Mouse (Mus musculus): Measurements from ENCODE around the gene Clasp1. TPM values are rescaled to one million over a fixed set of nuclear protein-coding genes. Genes with fewer than 3 reads are reported as not detected.

Clasp1 gene
- total RNA-seq, 1 experiment from 2014 or later = 80.9 TPM

DNA sequence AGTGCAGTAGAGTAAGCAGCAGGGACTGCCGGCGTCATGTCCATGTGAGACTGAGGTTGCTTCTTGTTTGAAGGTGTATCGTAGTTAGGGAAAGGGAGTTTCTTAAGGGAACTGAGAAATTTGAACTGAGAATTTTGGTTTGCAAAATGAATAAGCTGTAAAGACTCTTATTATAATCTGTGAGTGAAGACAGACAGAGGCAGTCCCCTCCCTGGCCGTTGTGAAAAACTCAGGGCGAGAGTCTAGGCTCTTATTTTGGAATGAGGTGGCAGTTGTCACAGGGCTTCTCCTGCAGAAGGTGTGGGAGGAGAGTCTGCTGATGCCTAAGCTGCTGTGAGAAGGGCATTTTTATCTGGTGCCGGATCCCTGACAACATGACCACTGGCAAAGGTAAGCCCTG, 92.8 kb downstream of the Clasp1 start:
- ATAC-seq (ENCODE audit: extremely low read depth, insufficient number of reproducible peaks, low FRiP score, poor library complexity, severe bottlenecking) = no peak

DNA sequence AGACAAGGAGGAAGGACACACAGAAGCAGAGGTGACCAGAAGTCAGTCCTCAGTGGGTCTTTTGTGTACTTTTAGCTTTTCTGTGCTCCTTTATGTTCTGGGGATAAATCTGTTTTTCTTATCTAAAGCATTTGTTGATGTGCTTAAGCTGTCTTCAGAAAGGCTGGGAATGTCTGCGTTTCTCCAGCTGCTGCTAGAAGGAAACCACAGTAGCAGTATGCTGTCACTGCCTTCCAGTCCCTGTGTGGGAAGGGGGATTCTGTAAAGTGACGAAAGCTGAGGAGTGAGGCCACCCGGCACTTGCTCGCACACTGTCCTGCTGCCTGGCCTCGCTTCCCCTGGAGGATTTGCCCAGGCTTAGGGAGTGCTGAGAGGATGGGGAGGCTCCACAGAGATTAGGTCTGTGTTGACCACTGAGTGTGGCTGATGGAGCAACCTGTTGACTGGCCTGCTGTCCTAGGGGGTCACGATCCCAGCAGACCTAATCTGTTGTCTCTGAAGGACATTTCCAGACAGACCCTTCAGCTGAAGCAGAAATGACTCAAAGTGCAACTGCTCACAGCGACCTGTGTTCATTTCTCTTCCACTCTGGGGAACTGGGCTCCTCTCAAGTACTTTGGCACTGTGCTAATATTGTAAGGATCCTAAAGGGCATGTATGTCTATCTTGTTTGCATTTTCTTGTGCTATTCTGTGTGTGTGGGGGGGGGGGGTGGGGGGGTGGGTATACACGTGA, 93.6 kb downstream of the Clasp1 start:
- no peak for ATAC-seq (ENCODE audit: extremely low read depth, insufficient number of reproducible peaks, low FRiP score, poor library complexity, severe bottlenecking)

DNA sequence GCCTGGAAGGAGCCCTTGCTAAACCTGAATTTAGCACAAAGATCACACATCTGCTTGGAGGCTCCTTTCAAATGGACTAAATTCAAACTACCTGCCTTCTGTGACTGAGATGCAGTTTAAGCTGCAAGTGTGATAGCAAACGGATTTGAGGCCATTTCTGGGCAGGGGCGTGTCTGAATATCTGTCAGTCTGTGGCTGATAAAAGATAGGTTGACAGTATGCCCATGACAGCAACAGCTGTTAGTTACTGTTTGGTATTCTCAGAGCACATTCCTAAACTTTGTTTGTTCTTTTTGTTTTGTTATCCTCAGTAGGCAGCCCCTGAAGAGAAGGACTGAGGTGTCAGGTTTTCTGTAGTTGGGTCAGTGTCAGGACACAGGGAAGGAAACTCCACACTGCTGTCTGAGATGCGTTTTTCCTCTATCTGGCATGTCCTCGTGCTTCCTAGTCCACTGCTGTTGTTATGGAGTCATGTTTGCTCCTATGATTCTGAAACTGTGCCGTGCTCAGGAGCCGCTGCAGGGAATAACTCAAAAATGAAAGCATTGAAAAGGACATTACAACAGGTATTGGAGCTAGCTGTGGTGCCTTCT, 94.7 kb downstream of the Clasp1 start:
- ATAC-seq (ENCODE audit: extremely low read depth, insufficient number of reproducible peaks, low FRiP score, poor library complexity, severe bottlenecking) = no peak

DNA sequence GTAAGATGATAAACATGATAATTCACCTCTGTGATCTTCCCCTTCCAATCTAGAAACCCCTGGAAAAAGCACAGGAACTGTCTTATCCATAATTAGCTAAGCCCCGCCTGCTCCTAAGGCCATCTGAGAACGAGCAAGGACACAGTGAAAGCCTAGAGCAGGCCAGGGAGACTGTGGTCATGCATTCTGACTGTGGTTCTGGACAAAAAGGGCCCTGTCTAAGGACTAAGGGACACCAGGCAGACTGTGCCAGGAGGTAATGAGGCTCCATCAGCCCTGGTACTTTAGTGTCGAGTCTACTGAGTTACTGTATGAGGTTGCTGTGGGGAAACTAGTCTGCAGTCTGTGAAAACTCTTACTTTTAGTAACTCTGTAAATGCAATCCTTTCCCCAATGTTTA, 96.7 kb downstream of the Clasp1 start:
- no peak for ATAC-seq (ENCODE audit: extremely low read depth, insufficient number of reproducible peaks, low FRiP score, poor library complexity, severe bottlenecking)

DNA sequence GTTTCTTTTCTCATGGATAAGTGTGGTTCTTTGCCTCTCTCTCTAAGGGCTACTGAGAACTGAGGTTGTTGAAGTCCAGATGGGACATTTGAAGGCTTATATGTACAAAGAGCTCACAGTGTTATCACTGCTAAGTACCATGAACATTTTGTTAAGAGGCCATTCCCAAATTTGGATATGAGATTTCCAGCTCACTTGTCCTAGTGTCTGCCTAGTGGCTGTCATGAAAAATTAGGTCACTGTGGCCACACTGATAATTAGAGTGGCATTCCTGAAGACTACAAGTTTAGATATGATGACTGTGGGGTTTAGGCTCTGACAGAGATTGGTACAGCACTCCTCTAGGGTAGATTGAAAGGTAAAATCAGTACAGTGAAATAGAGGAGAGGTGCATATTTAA, 97.2 kb downstream of the Clasp1 start:
- no peak for ATAC-seq (ENCODE audit: extremely low read depth, insufficient number of reproducible peaks, low FRiP score, poor library complexity, severe bottlenecking)

DNA sequence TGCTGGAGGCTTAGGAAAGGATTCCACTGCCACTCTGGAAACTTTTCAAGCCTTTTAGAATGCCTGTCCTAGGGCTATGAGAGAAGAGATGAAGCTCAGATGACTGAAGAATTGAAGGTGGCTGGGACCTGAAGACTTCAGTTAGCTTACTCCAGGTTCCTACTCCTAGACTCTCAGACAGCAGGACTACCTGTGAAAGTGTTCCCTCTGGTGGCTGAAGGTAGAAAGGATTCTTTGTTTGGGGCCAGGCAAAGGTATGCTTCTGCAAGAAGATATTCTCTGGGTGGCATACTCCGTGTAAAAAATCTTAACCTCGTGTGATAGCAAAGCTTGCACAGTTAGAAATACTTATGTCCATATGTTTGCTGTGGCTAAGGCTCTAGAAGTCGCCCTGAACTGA, 104.0 kb downstream of the Clasp1 start:
- no peak for ATAC-seq (ENCODE audit: extremely low read depth, insufficient number of reproducible peaks, low FRiP score, poor library complexity, severe bottlenecking)

DNA sequence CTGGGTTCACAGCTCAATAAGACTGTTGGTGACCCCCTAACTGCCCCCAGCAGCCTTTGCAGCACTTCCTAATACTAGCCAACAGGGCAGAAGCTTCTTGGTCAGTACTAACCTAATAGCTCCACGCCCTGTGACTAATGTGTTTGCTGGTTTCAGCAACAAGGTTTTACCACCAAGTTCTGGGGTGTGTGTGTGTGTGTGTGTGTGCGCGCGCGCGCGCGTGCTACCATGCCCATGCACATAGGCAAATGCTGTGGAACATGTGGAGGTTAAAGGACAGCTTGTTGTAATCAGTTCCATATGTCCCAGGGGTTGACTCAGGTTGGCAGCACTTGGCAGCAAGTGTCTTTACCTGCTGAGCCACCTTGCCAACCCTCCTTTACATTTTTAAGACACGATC, 105.7 kb downstream of the Clasp1 start:
- ATAC-seq (ENCODE audit: extremely low read depth, insufficient number of reproducible peaks, low FRiP score, poor library complexity, severe bottlenecking) = no peak

DNA sequence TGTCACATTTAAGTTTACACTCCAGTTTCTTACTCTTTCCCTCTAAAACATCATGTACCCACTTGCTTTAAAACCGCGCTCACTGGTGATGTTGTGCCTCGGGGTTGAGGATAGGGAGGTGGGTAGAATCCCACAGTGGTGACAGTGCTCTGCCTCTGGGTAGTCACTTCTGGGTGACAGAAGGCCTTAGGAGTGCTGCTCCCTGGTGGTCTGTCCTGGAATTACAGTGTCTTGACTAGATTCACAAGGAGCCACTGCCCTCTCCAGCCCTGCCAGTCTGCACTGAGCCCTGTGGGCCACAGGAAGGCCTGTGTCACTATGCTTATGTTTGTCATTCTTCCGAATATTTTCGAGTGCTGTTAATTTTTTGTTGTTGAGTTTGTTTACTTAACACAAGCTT, 109.5 kb downstream of the Clasp1 start:
- ATAC-seq (ENCODE audit: extremely low read depth, insufficient number of reproducible peaks, low FRiP score, poor library complexity, severe bottlenecking) = peak; percentile 92

DNA sequence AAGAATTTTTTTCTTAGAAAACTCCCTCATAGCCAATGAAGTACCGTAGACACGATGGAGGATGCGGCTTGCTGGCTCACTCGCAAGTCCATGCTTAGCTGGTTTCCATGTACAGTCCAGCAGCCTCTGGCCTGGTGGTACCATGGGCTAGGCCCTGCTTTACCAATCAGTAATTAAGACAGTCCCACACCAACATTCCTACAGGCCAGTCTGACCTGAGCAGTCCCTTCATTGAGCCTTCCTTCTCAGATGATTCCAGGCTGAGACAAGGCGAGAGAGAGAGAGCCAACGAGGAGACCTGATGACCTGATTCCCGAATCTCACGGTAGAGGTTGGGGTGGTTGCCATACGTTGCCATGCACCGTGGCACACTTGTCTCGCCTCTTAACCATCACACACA, 111.7 kb downstream of the Clasp1 start:
- ATAC-seq (ENCODE audit: extremely low read depth, insufficient number of reproducible peaks, low FRiP score, poor library complexity, severe bottlenecking) = no peak

DNA sequence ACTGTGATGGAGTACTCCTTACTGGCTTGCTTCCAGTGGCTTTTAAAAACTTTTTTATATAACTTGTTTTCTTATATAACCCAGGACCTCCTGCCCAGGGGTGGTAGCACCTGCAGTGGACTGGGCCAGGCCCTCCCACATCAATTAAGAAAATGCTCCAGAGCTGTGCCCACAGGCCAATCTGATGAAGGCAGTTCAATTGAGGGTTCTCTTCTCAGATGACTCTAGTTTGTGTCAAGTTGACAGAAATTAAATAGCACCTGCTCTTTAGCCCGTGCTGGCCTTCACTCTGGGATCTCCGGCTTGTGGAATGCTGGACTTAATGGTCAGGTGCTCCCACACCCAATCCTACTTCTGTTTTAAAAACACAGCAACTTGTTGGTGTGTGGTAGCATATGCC, 112.8 kb downstream of the Clasp1 start:
- ATAC-seq (ENCODE audit: extremely low read depth, insufficient number of reproducible peaks, low FRiP score, poor library complexity, severe bottlenecking) = no peak

DNA sequence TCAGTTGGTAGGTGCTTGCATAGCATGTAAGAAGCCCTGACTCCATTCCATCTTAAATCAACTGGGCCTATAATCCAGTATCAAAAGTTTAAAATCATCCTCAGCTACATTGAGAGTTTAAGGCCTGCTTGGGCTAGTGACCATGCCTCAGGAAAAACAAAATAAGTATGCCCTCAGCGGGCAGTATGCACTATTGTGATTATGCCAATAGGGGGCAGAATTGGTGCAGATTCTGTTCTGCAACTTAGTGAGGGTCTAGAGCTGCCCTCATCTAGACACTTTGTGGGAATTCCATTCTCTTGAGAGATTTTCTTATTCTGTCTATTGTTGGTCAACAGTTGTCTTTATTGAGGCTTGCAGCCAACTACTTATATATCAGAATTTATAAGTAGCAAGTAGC, 116.9 kb downstream of the Clasp1 start:
- ATAC-seq (ENCODE audit: extremely low read depth, insufficient number of reproducible peaks, low FRiP score, poor library complexity, severe bottlenecking) = no peak

DNA sequence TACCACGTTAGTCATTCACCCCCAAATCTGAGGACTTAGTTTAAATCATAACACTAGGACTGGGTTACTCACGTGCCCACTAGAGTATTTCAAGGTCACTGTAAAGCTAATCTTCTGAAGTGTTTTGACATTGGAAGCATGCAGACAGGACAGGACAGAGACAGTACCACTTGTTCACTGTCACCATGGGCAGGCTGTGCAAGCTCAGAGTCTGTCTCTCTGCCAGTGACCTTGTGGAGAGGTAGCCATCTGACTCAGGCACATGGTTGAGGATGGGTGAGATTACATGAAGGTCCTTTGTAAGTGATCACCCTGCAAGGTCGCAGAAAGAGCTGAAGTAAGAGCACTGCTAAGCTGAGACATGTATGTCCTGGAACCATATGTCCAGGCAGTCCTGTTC, 122.1 kb downstream of the Clasp1 start:
- no peak for ATAC-seq (ENCODE audit: extremely low read depth, insufficient number of reproducible peaks, low FRiP score, poor library complexity, severe bottlenecking)

DNA sequence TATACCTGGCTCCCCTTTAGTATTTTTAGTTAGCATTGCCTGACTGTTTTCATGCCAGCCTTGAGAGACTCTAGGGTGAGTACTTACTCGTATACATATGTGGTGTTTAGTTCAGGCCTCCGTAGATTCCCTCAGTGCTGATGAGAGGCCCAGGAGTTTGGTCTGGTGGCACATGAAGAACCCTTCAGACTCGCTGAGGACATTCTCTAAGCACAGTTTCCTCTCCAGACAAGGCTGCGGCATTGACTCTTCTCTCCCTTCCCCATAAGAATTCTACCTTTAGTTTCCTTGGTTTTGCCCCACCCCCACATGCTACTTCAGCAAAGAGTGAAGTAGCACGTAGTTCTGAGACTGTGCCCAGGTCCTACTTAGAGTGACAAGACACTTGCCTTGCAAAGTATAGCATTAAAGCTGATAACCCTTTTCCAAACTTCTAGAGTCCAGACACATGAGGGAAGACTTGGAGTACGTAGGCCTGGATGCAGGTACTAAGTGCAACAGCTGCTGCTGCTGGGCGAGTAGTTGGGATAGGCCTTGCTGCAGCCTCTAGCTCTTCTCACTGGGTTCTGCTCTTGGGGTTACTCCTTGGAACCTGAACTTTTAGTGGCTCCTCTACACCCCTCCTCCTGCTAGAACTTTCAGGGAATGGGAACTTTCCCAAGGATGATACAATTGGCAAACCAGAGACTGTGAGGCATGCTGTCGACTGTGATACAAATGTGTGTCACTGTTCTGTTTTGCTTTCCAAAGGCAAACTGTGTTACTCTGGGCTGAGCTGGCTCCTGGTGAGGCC, 123.1 kb downstream of the Clasp1 start:
- ATAC-seq (ENCODE audit: extremely low read depth, insufficient number of reproducible peaks, low FRiP score, poor library complexity, severe bottlenecking) = no peak

DNA sequence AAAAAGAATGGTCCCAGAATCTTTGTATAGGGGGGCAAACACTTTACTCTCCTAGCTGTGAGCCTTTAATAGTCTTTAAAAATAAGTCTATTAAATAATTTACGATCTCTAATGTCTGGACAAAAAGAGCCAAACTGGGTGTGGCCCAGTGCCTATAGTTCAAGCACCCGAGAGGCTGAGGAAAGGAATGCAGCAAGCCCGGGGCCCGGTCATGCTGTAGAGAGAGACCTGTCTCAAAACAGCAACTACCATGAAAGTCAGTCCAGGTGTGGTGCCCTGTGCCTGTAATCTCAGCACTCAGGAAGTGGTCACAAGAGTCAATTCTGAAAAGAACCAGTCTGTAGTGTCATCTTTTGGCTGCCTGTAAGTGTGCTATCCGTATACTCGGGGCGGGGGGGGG, 127.4 kb downstream of the Clasp1 start:
- ATAC-seq (ENCODE audit: extremely low read depth, insufficient number of reproducible peaks, low FRiP score, poor library complexity, severe bottlenecking) = no peak

DNA sequence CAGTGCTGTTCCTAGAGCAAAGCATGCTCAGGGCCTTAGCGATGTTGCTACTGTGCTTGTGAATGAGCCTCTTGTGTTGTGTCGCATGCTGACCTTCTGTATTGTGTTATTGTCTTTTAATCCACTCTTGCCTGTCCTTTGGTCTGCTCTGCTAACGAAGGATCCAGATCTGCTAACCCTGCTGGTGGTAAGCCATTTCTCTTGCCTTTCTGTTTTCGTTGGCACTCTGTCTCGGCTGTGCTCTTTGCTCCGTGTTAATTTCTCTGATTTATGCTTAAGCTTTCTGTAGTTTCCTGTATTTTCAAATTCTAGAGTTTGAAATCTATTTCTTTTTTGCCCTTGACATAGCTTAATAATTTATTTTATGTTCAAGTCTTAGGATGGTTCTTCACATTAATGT, 134.3 kb downstream of the Clasp1 start:
- no peak for ATAC-seq (ENCODE audit: extremely low read depth, insufficient number of reproducible peaks, low FRiP score, poor library complexity, severe bottlenecking)

DNA sequence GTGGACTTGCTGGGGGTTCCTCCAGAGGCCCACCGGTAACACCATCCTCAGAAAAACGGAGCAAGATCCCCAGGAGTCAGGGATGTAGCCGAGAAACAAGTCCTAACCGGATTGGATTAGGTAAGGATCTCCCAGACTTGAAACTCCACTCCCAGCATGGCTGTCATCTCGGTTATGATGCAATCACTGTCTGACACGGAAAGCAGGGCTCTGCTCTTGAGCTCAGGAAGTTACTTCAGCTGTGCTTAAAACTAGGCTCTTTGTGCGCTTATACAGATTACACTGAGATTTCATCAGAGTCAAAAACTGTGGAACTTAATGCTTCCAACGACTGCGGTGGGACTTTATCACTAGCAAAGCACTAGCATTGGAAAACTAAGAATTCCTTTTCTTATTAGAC, 136.5 kb downstream of the Clasp1 start:
- no peak for ATAC-seq (ENCODE audit: extremely low read depth, insufficient number of reproducible peaks, low FRiP score, poor library complexity, severe bottlenecking)

DNA sequence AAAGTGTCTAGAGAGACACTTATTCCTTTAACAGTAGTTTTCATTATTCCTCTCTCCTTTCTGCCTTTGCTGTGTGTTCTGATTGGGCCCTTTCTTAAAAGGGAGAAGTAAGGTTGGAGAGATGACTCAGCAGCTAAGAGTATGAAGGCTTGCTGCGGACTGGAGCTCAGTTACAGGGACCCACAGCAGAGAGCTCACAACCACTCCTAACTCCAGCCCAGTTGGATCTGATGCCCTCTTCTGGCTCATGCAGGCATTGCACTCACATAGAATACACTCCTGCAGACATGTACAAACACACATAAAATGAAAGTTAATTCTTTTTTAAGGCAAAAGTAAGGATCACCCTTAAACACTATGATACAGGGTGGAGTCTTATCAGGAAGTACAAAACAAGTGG, 140.4 kb downstream of the Clasp1 start:
- no peak for ATAC-seq (ENCODE audit: extremely low read depth, insufficient number of reproducible peaks, low FRiP score, poor library complexity, severe bottlenecking)

DNA sequence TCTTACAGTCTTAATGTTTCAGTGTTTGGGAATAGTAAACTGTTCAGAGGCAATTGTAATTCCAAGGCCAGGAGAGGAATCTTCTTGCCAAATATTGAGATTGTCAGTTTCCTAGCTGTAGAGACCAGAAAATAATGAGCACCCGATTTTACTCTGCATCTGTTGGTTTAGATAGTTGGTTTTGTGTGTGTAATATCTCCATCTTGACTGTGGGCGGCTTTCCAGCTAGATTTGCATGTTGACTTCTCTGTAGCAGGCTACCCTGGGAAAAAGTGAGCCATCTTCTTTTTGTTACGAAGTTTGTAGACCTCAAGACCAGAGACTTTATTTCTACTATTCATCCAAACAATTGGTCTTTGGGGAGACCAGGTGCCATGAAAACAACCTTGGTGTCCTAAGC, 142.4 kb downstream of the Clasp1 start:
- ATAC-seq (ENCODE audit: extremely low read depth, insufficient number of reproducible peaks, low FRiP score, poor library complexity, severe bottlenecking) = no peak

DNA sequence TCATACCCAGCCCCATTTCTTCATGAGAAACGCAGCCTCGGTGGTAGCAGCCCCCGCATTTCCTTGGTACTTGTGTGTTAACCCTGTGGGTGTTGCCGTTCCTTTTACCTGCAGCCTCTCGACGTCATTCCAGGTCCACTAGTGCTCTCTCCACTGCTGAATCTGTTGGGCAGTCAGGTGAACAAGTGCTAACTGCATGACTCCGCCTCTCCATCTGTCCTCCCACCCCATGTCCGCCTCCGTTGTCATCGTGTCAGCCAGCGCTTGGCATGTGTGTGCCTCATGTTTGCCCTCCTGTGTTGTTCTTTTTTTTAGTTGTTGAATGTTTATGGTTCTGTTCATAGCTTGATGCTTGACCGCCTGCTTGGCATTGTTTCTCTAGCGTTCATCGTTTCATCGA, 147.2 kb downstream of the Clasp1 start:
- no peak for ATAC-seq (ENCODE audit: extremely low read depth, insufficient number of reproducible peaks, low FRiP score, poor library complexity, severe bottlenecking)

DNA sequence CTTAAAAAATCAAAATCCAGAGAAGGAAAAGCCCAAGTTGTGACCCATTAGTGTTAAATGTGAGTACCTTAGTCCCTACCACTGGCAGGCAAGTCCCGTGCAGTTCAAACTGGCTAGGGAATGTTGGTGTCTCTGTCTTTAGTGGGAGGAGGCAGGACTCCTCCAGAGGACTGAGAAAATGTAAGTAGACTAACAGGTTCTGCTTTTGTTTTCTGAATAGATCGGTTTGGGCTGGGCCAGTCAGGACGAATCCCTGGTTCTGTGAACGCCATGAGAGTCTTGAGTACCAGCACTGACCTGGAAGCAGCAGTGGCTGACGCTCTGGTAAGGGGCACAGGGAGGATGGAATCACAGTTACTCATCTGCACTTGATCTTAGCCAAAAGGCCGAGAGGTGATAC, 150.2 kb downstream of the Clasp1 start:
- ATAC-seq (ENCODE audit: extremely low read depth, insufficient number of reproducible peaks, low FRiP score, poor library complexity, severe bottlenecking) = no peak
